Mouse (Mus musculus): ENCODE measurements around the gene Phf6. TPM values are rescaled to one million over a fixed set of nuclear protein-coding genes. Genes with fewer than 3 reads are reported as not detected.

Phf6 gene
- total and polyA plus RNA-seq, 3 experiments, result 15.8 to 44.9 (median 18.7) TPM

DNA sequence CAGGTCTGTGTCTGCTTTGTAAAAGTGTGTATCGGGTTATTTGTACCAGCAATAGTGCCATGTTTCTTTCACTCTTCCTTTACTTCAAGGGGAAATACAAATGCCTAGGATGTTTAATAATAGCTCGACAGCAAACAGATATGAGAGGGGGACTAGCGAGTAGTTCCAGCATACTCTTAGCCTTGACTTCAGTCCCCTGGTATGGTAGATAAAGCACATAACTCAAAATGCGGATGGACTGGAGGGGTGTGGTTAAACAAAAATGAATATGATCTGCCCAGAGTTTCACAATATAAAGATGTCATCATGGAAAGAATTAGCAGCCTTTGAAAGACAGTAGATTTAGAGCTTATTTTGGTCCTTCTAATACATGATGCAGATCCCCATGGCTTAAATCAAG is 44.9 kb downstream of the Phf6 start:
- Histone ChIP-seq H3K9me3 (replicated peaks; ENCODE audit: insufficient read depth, low read length) (no peaks in the 10 kb centered on the region), H3K4me1 (ENCODE audit: control insufficient read depth in 1 of 2, insufficient read depth in 2 of 2, low read length in 2 of 2) (no peaks in the 10 kb centered on the region), H3K79me2 (ENCODE audit: control insufficient read depth, insufficient read depth, low read length, poor library complexity) (no peaks in the 10 kb centered on the region), H3K27ac (ENCODE audit: control insufficient read depth, low read depth, low read length) (no peak overlapping the region), H3K4me3 (ENCODE audit: control insufficient read depth in 1 of 2, insufficient read depth in 1 of 2, low read depth in 2 of 2, low read length in 2 of 2) (no peak overlapping the region), H3K9ac (ENCODE audit: control insufficient read depth, low read depth, low read length, poor library complexity, severe bottlenecking) (no peak overlapping the region), H3K27me3 (ENCODE audit: control insufficient read depth in 1 of 2, insufficient read depth in 2 of 2, low read length in 2 of 2) (no peaks in the 10 kb centered on the region), H3K36me3 (ENCODE audit: control insufficient read depth in 1 of 2, insufficient read depth in 2 of 2, low read length in 2 of 2) (peaks cover 0 to 4% of the 10 kb centered on the region in 2 experiments; a peak in 3 of 4 replicates)
- TF ChIP-seq USF1 (IDR thresholded peaks at IDR 0.05; ENCODE audit: low read depth, low read length), result no peak
- TF ChIP-seq POLR2A (IDR thresholded peaks at IDR 0.05; ENCODE audit: control insufficient read depth in 1 of 2, insufficient read depth in 1 of 2, low read depth in 1 of 2, low read length in 2 of 2, poor library complexity in 1 of 2), result no peak
- no peak for TF ChIP-seq MAZ (IDR thresholded peaks at IDR 0.05; ENCODE audit: low read depth, low read length)
- no peak for TF ChIP-seq MAX (IDR thresholded peaks at IDR 0.05; ENCODE audit: low read length)
- TF ChIP-seq ELF1 (IDR thresholded peaks at IDR 0.05; ENCODE audit: low read depth, low read length), result no peak
- TF ChIP-seq POLR2AphosphoS5 (IDR thresholded peaks at IDR 0.05; ENCODE audit: borderline replicate concordance, low read depth, low read length), result no peak
- TF ChIP-seq E2F4 (IDR thresholded peaks at IDR 0.05; ENCODE audit: borderline replicate concordance, low read depth, low read length), result no peak
- no peak for TF ChIP-seq KAT2A (conservative IDR thresholded peaks at IDR 0.05; ENCODE audit: low read depth, low read length)
- TF ChIP-seq BHLHE40 (IDR thresholded peaks at IDR 0.05; ENCODE audit: borderline replicate concordance, low read depth, low read length), result no peak
- TF ChIP-seq EP300 (IDR thresholded peaks at IDR 0.05; ENCODE audit: low read depth in 1 of 2, low read length in 2 of 2), result no peak
- DNase-seq (ENCODE audit: low read depth, low spot score), result peak; percentile 8

DNA sequence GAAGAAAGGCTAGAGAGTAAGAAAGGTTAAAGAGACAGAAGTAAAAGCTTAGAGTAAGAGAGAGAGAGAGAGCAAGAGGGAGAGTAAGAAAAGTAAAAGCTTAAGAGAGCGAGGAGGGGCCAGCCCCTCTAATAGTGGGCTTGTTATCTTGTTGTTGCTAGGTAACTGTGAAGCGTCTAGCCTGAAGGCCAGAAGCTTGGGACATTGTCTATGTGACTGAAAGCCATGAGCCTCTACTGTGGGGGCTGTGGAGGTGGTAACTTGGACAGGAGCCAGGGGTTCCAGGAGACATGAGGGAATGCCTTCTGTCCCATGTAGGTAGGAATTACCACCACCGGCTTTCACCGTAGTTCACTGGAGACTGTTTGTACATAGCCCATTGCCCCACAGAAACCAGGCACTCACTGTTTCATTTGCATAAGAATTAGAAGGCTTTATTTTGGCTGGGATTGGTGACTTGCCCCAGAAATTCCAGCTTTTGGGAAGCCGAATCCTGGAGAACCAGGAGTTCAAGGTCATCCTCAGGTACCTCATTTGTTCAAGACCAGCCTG is 49.6 kb downstream of the Phf6 start:
- Histone ChIP-seq H3K9me3 (replicated peaks; ENCODE audit: insufficient read depth, low read length) (no peaks in the 10 kb centered on the region), H3K79me2 (ENCODE audit: control insufficient read depth, insufficient read depth, low read length, poor library complexity) (no peaks in the 10 kb centered on the region), H3K36me3 (ENCODE audit: control insufficient read depth in 1 of 2, insufficient read depth in 2 of 2, low read length in 2 of 2) (peaks cover 0 to 6% of the 10 kb centered on the region in 2 experiments; a peak in 2 of 4 replicates), H3K4me3 (ENCODE audit: control insufficient read depth in 1 of 2, insufficient read depth in 1 of 2, low read depth in 2 of 2, low read length in 2 of 2) (no peak overlapping the region), H3K9ac (ENCODE audit: control insufficient read depth, low read depth, low read length, poor library complexity, severe bottlenecking) (no peak overlapping the region), H3K4me1 (ENCODE audit: control insufficient read depth in 1 of 2, insufficient read depth in 2 of 2, low read length in 2 of 2) (peaks cover 4 to 6% of the 10 kb centered on the region in 2 experiments), H3K27ac (ENCODE audit: control insufficient read depth, low read depth, low read length) (no peak overlapping the region), H3K27me3 (ENCODE audit: control insufficient read depth in 1 of 2, insufficient read depth in 2 of 2, low read length in 2 of 2) (no peaks in the 10 kb centered on the region)
- TF ChIP-seq EP300 (IDR thresholded peaks at IDR 0.05; ENCODE audit: low read depth in 1 of 2, low read length in 2 of 2) (no peak), TAL1 (IDR thresholded peaks at IDR 0.05; ENCODE audit: low read length) (no peak), UBTF (IDR thresholded peaks at IDR 0.05; ENCODE audit: borderline replicate concordance, insufficient read depth, low read depth, low read length) (no peak), MYB (IDR thresholded peaks at IDR 0.05; ENCODE audit: low read depth, low read length) (no peak), CHD2 (IDR thresholded peaks at IDR 0.05; ENCODE audit: low read length) (no peak), ETS1 (IDR thresholded peaks at IDR 0.05; ENCODE audit: low read depth, low read length) (no peak), SIN3A (IDR thresholded peaks at IDR 0.05; ENCODE audit: low read length) (no peak), MYC (IDR thresholded peaks at IDR 0.05; ENCODE audit: low read depth, low read length) (no peak), POLR2A (IDR thresholded peaks at IDR 0.05; ENCODE audit: control insufficient read depth in 1 of 2, insufficient read depth in 1 of 2, low read depth in 1 of 2, low read length in 2 of 2, poor library complexity in 1 of 2) (no peak), CHD1 (IDR thresholded peaks at IDR 0.05; ENCODE audit: low read depth, low read length) (no peak)
- no peak for DNase-seq (ENCODE audit: low read depth, low spot score)
